Mouse (Mus musculus) left cerebral cortex, postnatal 10 days (tissue): ENCODE data around the gene Opn3. TPM values are rescaled to one million over a fixed set of nuclear protein-coding genes. Genes with fewer than 3 reads are reported as not detected.

Experiments
- DNase-seq, 2 experiments: peaks; one replicate each; pipeline ENCODE4 v3.0.0; 2021 to 2022; ENCODE audit warnings: low spot score in 2 of 2, mixed read lengths in 1 of 2; ENCODE audit errors: extremely low spot score in 1 of 2
- intact Hi-C: fragments of 180-260 bp; cut with DNase I; formaldehyde crosslinking; loops from one replicate; pipeline ENCODE4 v1.15.1; 2025
- total RNA-seq, 2 experiments: library from RNA; stranded (reverse); gene quantifications; 2 replicates each; pipeline ENCODE4 v1.2.3; 2021

Gene Opn3
- total RNA-seq, 2 experiments from 2014 or later = 12.0 to 17.8 TPM

GRCm38 (mm10) chr1:175669456-175669855, 23.1 kb downstream of the Opn3 start:
- intact Hi-C loops = loop anchor here (5.0 kb wide), 1 partner anchor 42 kb away; the partner anchor contains the start of gene Fh1
- no peak for DNase-seq

GRCm38 (mm10) chr1:175668666-175669405, 23.7 kb downstream of the Opn3 start:
- DNase-seq = no peak
- intact Hi-C loops = loop anchor here (5.0 kb wide), 1 partner anchor 42 kb away; the partner anchor contains the start of gene Fh1

- no peak for DNase-seq
- intact Hi-C loops = no loop called here
These were observed 32.7 kb downstream of the Opn3 start for GRCm38 (mm10) chr1:175659900-175660299.

GRCm38 (mm10) chr1:175648615-175649014, 44.0 kb downstream of the Opn3 start:
- intact Hi-C loops = no loop called here

GRCm38 (mm10) chr1:175646952-175647351, 45.6 kb downstream of the Opn3 start:
- intact Hi-C loops = no loop called here
- no peak for DNase-seq

More at GRCm38 (mm10) chr1:175648615-175649014, 44.0 kb downstream of the Opn3 start:
- DNase-seq = no peak

- intact Hi-C loops = no loop called here
- DNase-seq = no peak
These were observed 48.9 kb downstream of the Opn3 start for GRCm38 (mm10) chr1:175643496-175644265.

- DNase-seq = no peak
- intact Hi-C loops = no loop called here
These were observed 52.0 kb downstream of the Opn3 start for GRCm38 (mm10) chr1:175640435-175641150.

- DNase-seq = no peak
- intact Hi-C loops = no loop called here
These were observed 53.5 kb downstream of the Opn3 start for GRCm38 (mm10) chr1:175639072-175639471.

- no peak for DNase-seq
- intact Hi-C loops = no loop called here
These were observed 54.9 kb downstream of the Opn3 start for GRCm38 (mm10) chr1:175637677-175638076.

- intact Hi-C loops = no loop called here
- DNase-seq = no peak
These were observed 60.1 kb downstream of the Opn3 start for GRCm38 (mm10) chr1:175632470-175632869.

GRCm38 (mm10) chr1:175631721-175632221, 60.8 kb downstream of the Opn3 start:
- intact Hi-C loops = no loop called here

GRCm38 (mm10) chr1:175631080-175631479, 61.5 kb downstream of the Opn3 start:
- no peak for DNase-seq
- intact Hi-C loops = no loop called here

More at GRCm38 (mm10) chr1:175631721-175632221, 60.8 kb downstream of the Opn3 start:
- no peak for DNase-seq

- no peak for DNase-seq
- intact Hi-C loops = no loop called here
These were observed 62.2 kb downstream of the Opn3 start for GRCm38 (mm10) chr1:175630345-175630744.

- no peak for DNase-seq
- intact Hi-C loops = loop anchor here (5.0 kb wide), 2 partner anchors 38 to 293 kb away; partner anchors contain the start of gene Gm38100
These were observed 63.3 kb downstream of the Opn3 start for GRCm38 (mm10) chr1:175629248-175629647.

- DNase-seq = peak in 1 of 2 experiments; percentile 29
These were observed 66.4 kb downstream of the Opn3 start for GRCm38 (mm10) chr1:175625990-175626692.

GRCm38 (mm10) chr1:175625257-175625879, 67.2 kb downstream of the Opn3 start, which contains the start of gene Fh1:
TSS of gene Fh1 (minus strand) at chr1:175625635.
- intact Hi-C loops = loop anchor here (5.0 kb wide), 2 partner anchors 42 to 297 kb away; partner anchors contain the start of gene Gm38100

More at GRCm38 (mm10) chr1:175625990-175626692, 66.4 kb downstream of the Opn3 start:
- intact Hi-C loops = loop anchor here (5.0 kb wide), 2 partner anchors 41 to 296 kb away; partner anchors contain the start of gene Gm38100

GRCm38 (mm10) chr1:175623656-175624055, 68.9 kb downstream of the Opn3 start:
- DNase-seq = no peak
- intact Hi-C loops = no loop called here

More at GRCm38 (mm10) chr1:175625257-175625879, 67.2 kb downstream of the Opn3 start, which contains the start of gene Fh1:
- peak; percentile 96 to 97 for DNase-seq
